Mouse (Mus musculus) ES-Bruce4 (cell line): ENCODE results near the gene Cipc. TPM values are rescaled to one million over a fixed set of nuclear protein-coding genes. Genes with fewer than 3 reads are reported as not detected.

ENCODE experiments used
- H3K27ac ChIP-seq: 2 replicates; pipeline ENCODE4 v1.5.1; 2012; ENCODE audit warnings: low read length, inconsistent platforms; ENCODE audit not compliant: insufficient read depth
- H3K27me3 ChIP-seq: 2 replicates; pipeline ENCODE4 v1.6.1; 2012; ENCODE audit warnings: mild to moderate bottlenecking, low read length, inconsistent platforms; ENCODE audit not compliant: control insufficient read depth, poor library complexity, insufficient read depth, severe bottlenecking
- H3K36me3 ChIP-seq: 2 replicates; pipeline ENCODE4 v1.6.1; 2012; ENCODE audit warnings: inconsistent platforms, mild to moderate bottlenecking, low read length, moderate library complexity; ENCODE audit not compliant: control insufficient read depth, poor library complexity, insufficient read depth, severe bottlenecking
- H3K4me1 ChIP-seq: one replicate; pipeline ENCODE4 v1.8.1; 2011; ENCODE audit warnings: low read length; ENCODE audit not compliant: control insufficient read depth, insufficient read depth
- H3K4me3 ChIP-seq: 2 replicates; pipeline ENCODE4 v1.5.1; 2011; ENCODE audit warnings: low read depth, mild to moderate bottlenecking, low read length
- H3K9ac ChIP-seq: 2 replicates; pipeline ENCODE4 v1.6.1; 2012; ENCODE audit warnings: low read depth, mild to moderate bottlenecking, inconsistent platforms; ENCODE audit not compliant: poor library complexity, severe bottlenecking
- H3K9me3 ChIP-seq: replicated peaks from 2 replicates; pipeline ENCODE4 v1.6.1; 2012; ENCODE audit warnings: mild to moderate bottlenecking, low read length, inconsistent platforms; ENCODE audit not compliant: control insufficient read depth, poor library complexity, insufficient read depth, severe bottlenecking
- CTCF ChIP-seq: IDR thresholded peaks from one replicate; pipeline ENCODE4 v1.8.1; 2011; ENCODE audit warnings: low read depth, low read length
- EP300 ChIP-seq: IDR thresholded peaks from 2 replicates; pipeline ENCODE4 v1.6.1; 2011; ENCODE audit warnings: low read depth, low read length; ENCODE audit not compliant: insufficient read depth
- POLR2A ChIP-seq: IDR thresholded peaks from one replicate; pipeline ENCODE4 v1.8.1; 2011; ENCODE audit warnings: low read length; ENCODE audit not compliant: insufficient read depth
- polyA plus RNA-seq: library from polyadenylated mRNA; stranded (reverse); fragments of >200 nt; gene quantifications from 2 replicates; pipeline ENCODE4 v1.2.4, GENCODE M21; 2011; ENCODE audit warnings: low read depth; ENCODE audit not compliant: missing spikeins, insufficient read depth, insufficient read length

Gene Cipc
- polyA plus RNA-seq, 1 experiment, result 23.5 TPM

DNA sequence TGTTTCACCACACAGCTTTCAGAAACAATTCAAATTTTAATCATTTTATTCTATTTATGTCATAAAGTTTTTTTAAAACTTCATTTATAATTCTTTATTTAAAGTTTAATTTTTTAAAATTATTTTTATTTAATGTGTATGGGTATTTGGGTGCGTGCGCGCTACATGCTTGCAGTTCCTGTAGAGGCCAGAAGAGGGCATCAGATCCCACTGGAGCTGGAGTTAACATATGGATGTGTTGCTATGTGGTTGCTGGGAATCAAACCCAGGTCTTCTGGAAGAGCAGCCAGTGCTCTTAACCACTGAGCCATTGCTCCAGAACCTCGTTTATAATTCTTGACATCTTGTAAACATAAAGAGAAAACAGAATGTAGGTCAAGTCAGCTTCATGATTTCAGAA, 51.9 kb downstream of the Cipc start:
- Histone ChIP-seq H3K27me3 (no peaks in the 10 kb centered on the region), H3K9ac (no peak overlapping the region), H3K36me3 (no peaks in the 10 kb centered on the region), H3K9me3 (no peaks in the 10 kb centered on the region), H3K4me1 (peaks cover 3% of the 10 kb centered on the region), H3K27ac (no peak overlapping the region), H3K4me3 (no peak overlapping the region)
- TF ChIP-seq CTCF (peak; percentile 50), EP300 (no peak)

DNA sequence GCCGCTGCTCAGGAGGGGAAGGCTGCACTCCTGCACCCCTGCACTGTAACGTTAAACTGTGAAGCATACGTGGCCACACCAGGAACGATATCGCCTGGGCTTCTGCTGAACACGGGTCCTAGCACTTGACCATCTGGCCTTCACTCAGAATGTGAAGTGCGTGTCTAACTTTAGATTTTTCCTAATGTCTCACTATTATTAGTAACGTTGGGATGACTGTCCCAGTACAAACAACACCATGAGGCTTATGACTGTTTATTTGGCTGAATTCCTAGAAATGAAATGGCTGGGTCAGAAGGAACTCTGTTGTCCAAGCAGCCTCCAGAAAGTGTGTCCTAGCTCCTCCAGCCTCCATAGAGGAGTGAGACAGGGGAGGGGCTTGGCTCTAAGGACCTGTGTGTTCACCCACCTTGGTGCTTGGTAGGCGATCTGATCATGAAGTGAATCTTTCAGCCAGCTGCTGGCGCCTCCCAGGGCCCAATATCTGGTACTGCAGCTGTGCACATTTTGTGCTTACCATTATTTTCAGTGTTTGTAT, 52.5 kb downstream of the Cipc start:
- no peak overlapping the region for H3K27ac ChIP-seq
- H3K4me1 ChIP-seq, result peaks cover 3% of the 10 kb centered on the region
- H3K4me3 ChIP-seq, result no peak overlapping the region
- H3K27me3 ChIP-seq, result no peaks in the 10 kb centered on the region
- no peak for TF ChIP-seq POLR2A
- peak; percentile 58 for TF ChIP-seq CTCF
- H3K9me3 ChIP-seq, result no peaks in the 10 kb centered on the region
- no peak overlapping the region for H3K9ac ChIP-seq
- no peaks in the 10 kb centered on the region for H3K36me3 ChIP-seq

DNA sequence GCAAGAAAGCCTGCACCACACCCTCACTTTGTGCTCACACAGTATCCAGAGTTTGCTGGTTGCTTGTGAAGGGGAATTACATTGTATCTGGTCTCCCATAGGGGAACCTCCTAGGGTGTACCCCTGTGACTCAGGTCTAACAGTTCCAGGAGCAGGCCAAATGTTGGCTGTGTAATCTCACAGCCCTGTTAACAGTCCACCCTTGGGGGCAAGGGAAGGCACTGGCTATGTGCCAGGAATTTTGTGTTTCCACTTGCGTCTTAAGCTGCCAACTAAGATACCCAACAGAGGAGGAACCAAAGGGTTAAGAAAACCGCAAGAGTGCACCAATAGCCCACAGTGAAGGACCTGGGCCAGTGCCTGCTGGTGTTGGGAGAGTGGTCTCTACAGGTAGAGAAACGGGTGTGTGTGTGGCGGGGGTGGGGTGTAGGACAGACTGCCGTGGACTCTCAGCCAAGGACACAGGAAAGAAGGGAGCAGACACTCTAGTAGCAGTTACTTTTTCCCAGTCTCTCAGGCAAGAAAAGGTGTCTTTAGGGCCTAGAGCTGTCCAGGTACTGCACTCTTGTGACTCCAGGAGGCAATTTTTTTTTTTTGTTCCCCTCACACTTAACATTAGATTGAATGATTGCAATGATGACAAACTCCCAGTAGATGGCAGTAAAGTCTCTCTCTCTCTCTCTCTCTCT, 53.5 kb downstream of the Cipc start:
- TF ChIP-seq CTCF (no peak), POLR2A (no peak), EP300 (no peak)
- Histone ChIP-seq H3K9ac (no peak overlapping the region), H3K27ac (no peak overlapping the region), H3K36me3 (no peaks in the 10 kb centered on the region), H3K9me3 (no peaks in the 10 kb centered on the region), H3K27me3 (no peaks in the 10 kb centered on the region), H3K4me1 (peaks cover 3% of the 10 kb centered on the region), H3K4me3 (no peak overlapping the region)

DNA sequence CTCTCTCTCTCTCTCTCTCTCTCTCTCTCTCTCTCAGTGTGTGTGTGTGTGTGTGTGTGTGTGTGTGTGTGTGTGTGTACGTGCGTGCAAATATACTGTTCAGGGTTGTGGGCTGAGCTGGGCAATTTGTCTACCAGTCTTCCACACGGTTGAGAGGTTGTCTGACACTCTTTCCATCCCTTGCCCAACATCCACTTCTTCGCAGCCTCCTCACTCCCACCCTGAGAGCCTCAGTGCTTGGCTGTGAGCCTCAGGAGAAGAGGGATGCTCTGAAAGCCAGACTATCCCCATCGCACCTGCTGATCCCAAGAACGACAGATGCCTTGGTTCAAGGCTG, 54.0 kb downstream of the Cipc start:
- TF ChIP-seq EP300 (no peak), POLR2A (no peak), CTCF (no peak)
- no peak overlapping the region for H3K4me3 ChIP-seq
- H3K27me3 ChIP-seq, result no peaks in the 10 kb centered on the region
- peaks cover 3% of the 10 kb centered on the region for H3K4me1 ChIP-seq
- H3K9me3 ChIP-seq, result no peaks in the 10 kb centered on the region
- H3K27ac ChIP-seq, result no peak overlapping the region
- no peaks in the 10 kb centered on the region for H3K36me3 ChIP-seq
- H3K9ac ChIP-seq, result no peak overlapping the region

DNA sequence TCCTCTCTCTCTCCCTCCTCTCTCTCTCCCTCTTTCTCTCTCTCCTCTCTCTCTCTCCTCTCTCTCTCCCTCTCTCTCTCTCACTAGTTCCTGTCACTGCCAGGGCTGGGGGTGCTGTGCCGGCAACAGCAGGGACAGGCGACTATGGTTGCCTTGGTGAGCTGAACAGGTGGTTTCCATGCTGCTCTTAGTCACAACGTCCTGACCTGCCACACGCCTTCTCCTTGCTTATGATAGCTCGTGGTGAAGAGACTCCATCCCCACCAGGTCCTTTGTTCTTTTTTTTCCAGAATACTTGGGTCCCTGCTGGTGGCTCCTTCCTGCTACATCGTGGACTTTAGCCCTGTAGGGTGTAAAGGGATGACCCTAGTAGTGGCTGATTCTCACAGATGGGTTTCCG, 55.4 kb downstream of the Cipc start:
- Histone ChIP-seq H3K36me3 (no peaks in the 10 kb centered on the region), H3K4me3 (no peak overlapping the region), H3K27ac (no peak overlapping the region), H3K9ac (no peak overlapping the region), H3K9me3 (0 out of 2 replicates have a peak, but pooled peaks cover 4% of the 10 kb centered on the region), H3K4me1 (peaks cover 3% of the 10 kb centered on the region), H3K27me3 (no peaks in the 10 kb centered on the region)
- no peak for TF ChIP-seq POLR2A
- TF ChIP-seq CTCF, result no peak
- TF ChIP-seq EP300, result no peak

DNA sequence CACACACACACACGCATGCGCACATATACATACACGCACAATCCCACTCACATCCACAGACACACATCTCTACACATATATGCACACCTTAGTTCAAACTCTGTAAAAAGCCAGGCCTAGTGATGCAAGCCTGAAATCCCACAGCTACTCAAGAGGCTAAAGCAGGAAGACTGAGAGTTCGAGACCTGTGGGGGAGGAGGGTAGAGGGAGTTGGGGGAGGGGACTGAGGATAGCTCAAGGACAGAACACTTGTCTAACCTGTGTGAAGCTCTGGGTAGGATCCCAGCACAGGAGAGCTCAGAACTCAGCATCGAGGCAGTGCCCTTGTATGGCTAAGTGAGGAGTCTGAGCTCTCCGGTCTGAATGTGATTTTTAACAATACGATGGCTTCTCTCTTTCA, 56.0 kb downstream of the Cipc start:
- no peak overlapping the region for H3K27ac ChIP-seq
- no peak for TF ChIP-seq CTCF
- TF ChIP-seq EP300, result no peak
- TF ChIP-seq POLR2A, result no peak
- 0 out of 2 replicates have a peak, but pooled peaks cover 4% of the 10 kb centered on the region for H3K9me3 ChIP-seq
- H3K36me3 ChIP-seq, result no peaks in the 10 kb centered on the region
- H3K4me3 ChIP-seq, result no peak overlapping the region
- no peak overlapping the region for H3K9ac ChIP-seq
- peaks cover 3% of the 10 kb centered on the region for H3K4me1 ChIP-seq
- H3K27me3 ChIP-seq, result no peaks in the 10 kb centered on the region
